Mouse (Mus musculus): ENCODE results near the gene Hltf. TPM values are rescaled to one million over a fixed set of nuclear protein-coding genes. Genes with fewer than 3 reads are reported as not detected.
"Not testable (repeated sequence)": the region's sequence is repeated elsewhere in the genome, so short reads cannot be mapped to it uniquely, and the experiment has no call there.

Gene Hltf
- total and polyA plus RNA-seq, 2 experiments = 1.2 to 15.2 TPM

GRCm38 (mm10) chr3:20108881-20109280 is 51.3 kb downstream of the Hltf start:
- H3K36me3 ChIP-seq (ENCODE audit: control insufficient read depth, insufficient read depth, low read length) = peaks cover 28% of the 10 kb centered on the region
- no peak for TF ChIP-seq CTCF (IDR thresholded peaks at IDR 0.05; ENCODE audit: low read depth, low read length)
- no peak for TF ChIP-seq POLR2A (IDR thresholded peaks at IDR 0.05; ENCODE audit: extremely low read depth, insufficient read depth, low read length)
- 89% methylated on average over 5 of the region's 5 CpGs for WGBS
- no peak overlapping the region for H3K9ac ChIP-seq (ENCODE audit: low read depth, low read length)
- H3K27ac ChIP-seq (replicated peaks; ENCODE audit: insufficient read depth, low read depth, low read length) = no peak overlapping the region
- H3K4me1 ChIP-seq (ENCODE audit: control insufficient read depth, insufficient read depth, low read length) = peaks cover 2% of the 10 kb centered on the region; the same call in 1 of the 2 replicates
- H3K4me3 ChIP-seq (ENCODE audit: insufficient read depth, low read depth, low read length) = no peak overlapping the region
- DNase-seq (ENCODE audit: extremely low read depth, low read depth, low spot score) = no peak
- H3K79me2 ChIP-seq (ENCODE audit: control insufficient read depth, insufficient read depth, low read length) = no peaks in the 10 kb centered on the region
- H3K27me3 ChIP-seq (ENCODE audit: control insufficient read depth, insufficient read depth, low read length) = no peaks in the 10 kb centered on the region

GRCm38 (mm10) chr3:20111913-20112312 is 54.3 kb downstream of the Hltf start:
- 100% methylated on average over 2 of the region's 2 CpGs for WGBS
- TF ChIP-seq CTCF (IDR thresholded peaks at IDR 0.05; ENCODE audit: low read depth, low read length) (no peak), POLR2A (IDR thresholded peaks at IDR 0.05; ENCODE audit: extremely low read depth, insufficient read depth, low read length) (no peak)
- H3K36me3 ChIP-seq (ENCODE audit: control insufficient read depth, insufficient read depth, low read length) = peaks cover 30% of the 10 kb centered on the region

DNA sequence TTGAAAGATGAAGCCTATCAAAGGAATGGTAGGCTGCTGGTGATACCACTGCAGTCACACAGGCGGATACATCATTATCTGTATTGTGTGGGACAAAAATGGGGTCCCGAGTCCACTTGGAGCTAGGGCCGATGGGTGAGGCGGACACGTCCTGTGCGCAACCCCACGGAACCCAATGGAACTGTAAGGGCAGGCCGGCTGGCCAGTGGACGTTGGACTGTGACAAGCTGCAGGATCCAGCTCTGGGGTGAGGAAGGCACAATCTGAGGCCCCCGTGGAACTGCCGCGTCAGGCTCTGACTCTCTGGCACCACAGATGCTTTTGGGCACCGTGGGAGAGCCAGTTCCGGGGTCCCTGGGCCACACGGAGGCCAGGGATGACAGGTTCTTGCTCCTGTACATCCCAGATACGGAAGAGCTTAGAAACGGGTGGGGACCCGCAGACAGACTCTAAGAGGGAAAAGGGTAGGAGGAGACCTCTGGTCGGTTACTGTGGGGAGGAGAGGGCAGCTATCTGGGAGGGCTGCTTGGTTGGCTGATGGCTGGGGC is 61.5 kb downstream of the Hltf start:
- TF ChIP-seq CTCF (IDR thresholded peaks at IDR 0.05; ENCODE audit: low read depth, low read length) = no peak
- no peak for TF ChIP-seq POLR2A (IDR thresholded peaks at IDR 0.05; ENCODE audit: extremely low read depth, insufficient read depth, low read length)
- H3K27me3 ChIP-seq (ENCODE audit: control insufficient read depth, insufficient read depth, low read length) = no peaks in the 10 kb centered on the region
- WGBS = 94% methylated on average over 19 of the region's 19 CpGs
- H3K4me1 ChIP-seq (ENCODE audit: control insufficient read depth, insufficient read depth, low read length) = no peaks in the 10 kb centered on the region
- no peak overlapping the region for H3K4me3 ChIP-seq (ENCODE audit: insufficient read depth, low read depth, low read length)
- H3K36me3 ChIP-seq (ENCODE audit: control insufficient read depth, insufficient read depth, low read length) = peaks cover 22% of the 10 kb centered on the region
- no peaks in the 10 kb centered on the region for H3K79me2 ChIP-seq (ENCODE audit: control insufficient read depth, insufficient read depth, low read length)
- H3K27ac ChIP-seq (replicated peaks; ENCODE audit: insufficient read depth, low read depth, low read length) = no peak overlapping the region
- no peak for DNase-seq (ENCODE audit: extremely low read depth, low read depth, low spot score)
- no peak overlapping the region for H3K9ac ChIP-seq (ENCODE audit: low read depth, low read length)

More at GRCm38 (mm10) chr3:20111913-20112312, 54.3 kb downstream of the Hltf start:
- no peak overlapping the region for H3K9ac ChIP-seq (ENCODE audit: low read depth, low read length)
- peaks cover 2% of the 10 kb centered on the region; the same call in 1 of the 2 replicates for H3K4me1 ChIP-seq (ENCODE audit: control insufficient read depth, insufficient read depth, low read length)
- H3K4me3 ChIP-seq (ENCODE audit: insufficient read depth, low read depth, low read length) = no peak overlapping the region
- H3K79me2 ChIP-seq (ENCODE audit: control insufficient read depth, insufficient read depth, low read length) = no peaks in the 10 kb centered on the region
- H3K27me3 ChIP-seq (ENCODE audit: control insufficient read depth, insufficient read depth, low read length) = no peaks in the 10 kb centered on the region
- no peak overlapping the region for H3K27ac ChIP-seq (replicated peaks; ENCODE audit: insufficient read depth, low read depth, low read length)
- no peak for DNase-seq (ENCODE audit: extremely low read depth, low read depth, low spot score)

DNA sequence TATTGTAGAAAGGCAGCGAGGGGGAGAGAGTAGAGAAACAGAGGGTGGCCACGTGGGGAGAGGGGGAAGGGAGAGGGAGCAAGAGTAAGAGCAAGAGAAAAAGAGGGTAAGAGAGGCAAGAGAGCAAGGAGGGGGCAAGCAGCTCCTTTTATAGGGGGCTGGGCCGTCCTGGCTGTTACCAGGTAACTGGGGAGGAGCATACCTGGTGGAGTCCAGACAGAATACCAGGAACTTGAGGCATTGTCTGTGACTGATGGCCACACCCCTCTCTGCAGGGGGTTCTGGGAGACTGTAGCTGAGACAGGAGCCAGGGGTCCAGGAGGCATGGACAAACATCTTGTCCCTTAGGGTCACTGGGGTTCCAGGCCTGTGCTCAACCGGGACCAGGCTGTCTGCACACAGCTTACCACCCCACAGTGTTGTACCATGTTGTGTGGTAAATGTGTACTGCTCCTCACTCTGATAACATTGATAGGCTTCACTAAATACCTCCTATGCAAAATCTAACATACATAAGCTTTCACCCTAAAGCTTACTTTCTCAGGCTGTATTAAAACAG is 62.2 kb downstream of the Hltf start:
- no peaks in the 10 kb centered on the region for H3K79me2 ChIP-seq (ENCODE audit: control insufficient read depth, insufficient read depth, low read length)
- no peak overlapping the region for H3K27ac ChIP-seq (replicated peaks; ENCODE audit: insufficient read depth, low read depth, low read length)
- no peak overlapping the region for H3K9ac ChIP-seq (ENCODE audit: low read depth, low read length)
- DNase-seq (ENCODE audit: extremely low read depth, low read depth, low spot score) = no peak
- H3K36me3 ChIP-seq (ENCODE audit: control insufficient read depth, insufficient read depth, low read length) = peaks cover 21% of the 10 kb centered on the region
- TF ChIP-seq CTCF (IDR thresholded peaks at IDR 0.05; ENCODE audit: low read depth, low read length) = no peak
- no peak for TF ChIP-seq POLR2A (IDR thresholded peaks at IDR 0.05; ENCODE audit: extremely low read depth, insufficient read depth, low read length)
- no peaks in the 10 kb centered on the region for H3K27me3 ChIP-seq (ENCODE audit: control insufficient read depth, insufficient read depth, low read length)
- 84% methylated on average over 4 of the region's 4 CpGs for WGBS
- H3K4me1 ChIP-seq (ENCODE audit: control insufficient read depth, insufficient read depth, low read length) = no peaks in the 10 kb centered on the region
- H3K4me3 ChIP-seq (ENCODE audit: insufficient read depth, low read depth, low read length) = no peak overlapping the region

DNA sequence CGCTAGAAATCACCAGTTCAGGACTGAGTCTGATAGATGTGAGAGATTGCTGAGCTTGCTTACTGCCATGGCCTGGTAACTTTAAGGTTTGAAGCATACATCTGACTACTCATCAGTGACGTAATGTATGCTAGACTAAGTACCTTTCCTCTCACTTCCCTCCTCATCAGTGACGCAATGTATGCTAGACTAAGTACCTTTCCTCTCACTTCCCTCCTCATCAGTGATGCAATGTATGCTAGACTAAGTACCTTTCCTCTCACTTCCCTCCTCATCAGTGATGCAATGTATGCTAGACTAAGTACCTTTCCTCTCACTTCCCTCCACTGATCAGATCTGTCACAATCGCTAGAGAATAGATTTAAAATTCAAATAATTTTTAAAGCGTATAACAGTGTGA is 64.0 kb downstream of the Hltf start:
- not testable (repeated sequence) for H3K27me3 ChIP-seq (ENCODE audit: control insufficient read depth, insufficient read depth, low read length); H3K4me1 ChIP-seq (ENCODE audit: control insufficient read depth, insufficient read depth, low read length); DNase-seq (ENCODE audit: extremely low read depth, low read depth, low spot score); H3K79me2 ChIP-seq (ENCODE audit: control insufficient read depth, insufficient read depth, low read length); H3K27ac ChIP-seq (replicated peaks; ENCODE audit: insufficient read depth, low read depth, low read length); H3K9ac ChIP-seq (ENCODE audit: low read depth, low read length); H3K4me3 ChIP-seq (ENCODE audit: insufficient read depth, low read depth, low read length)
- 92% methylated on average over 5 of the region's 5 CpGs for WGBS
- peaks cover 19% of the 10 kb centered on the region for H3K36me3 ChIP-seq (ENCODE audit: control insufficient read depth, insufficient read depth, low read length)

DNA sequence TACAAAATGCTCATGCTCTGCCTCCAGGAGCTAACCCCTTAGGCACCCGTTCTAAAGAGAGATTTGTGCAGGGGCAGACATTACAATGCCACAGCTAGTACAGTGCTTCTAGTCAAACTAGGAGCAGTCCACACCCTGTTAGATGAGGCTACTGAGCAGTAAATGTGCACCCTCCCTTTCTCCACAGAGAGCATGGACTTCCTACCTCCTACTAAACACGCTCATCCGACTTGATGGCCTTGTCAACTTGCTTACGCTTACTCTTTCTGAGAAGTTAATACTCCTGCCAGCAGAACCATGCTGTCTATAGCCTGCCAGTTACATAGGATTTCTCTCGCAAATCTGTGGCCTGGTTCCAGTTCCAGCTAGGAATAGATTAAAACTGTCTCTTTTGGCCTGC is 68.0 kb downstream of the Hltf start:
- WGBS = 90% methylated on average over 5 of the region's 5 CpGs
- no peaks in the 10 kb centered on the region for H3K79me2 ChIP-seq (ENCODE audit: control insufficient read depth, insufficient read depth, low read length)
- no peak overlapping the region for H3K27ac ChIP-seq (replicated peaks; ENCODE audit: insufficient read depth, low read depth, low read length)
- no peak overlapping the region for H3K9ac ChIP-seq (ENCODE audit: low read depth, low read length)
- TF ChIP-seq POLR2A (IDR thresholded peaks at IDR 0.05; ENCODE audit: extremely low read depth, insufficient read depth, low read length) (no peak), CTCF (IDR thresholded peaks at IDR 0.05; ENCODE audit: low read depth, low read length) (no peak)
- DNase-seq (ENCODE audit: extremely low read depth, low read depth, low spot score) = no peak
- no peaks in the 10 kb centered on the region for H3K27me3 ChIP-seq (ENCODE audit: control insufficient read depth, insufficient read depth, low read length)
- no peaks in the 10 kb centered on the region for H3K4me1 ChIP-seq (ENCODE audit: control insufficient read depth, insufficient read depth, low read length)
- H3K36me3 ChIP-seq (ENCODE audit: control insufficient read depth, insufficient read depth, low read length) = peaks cover 13% of the 10 kb centered on the region
- H3K4me3 ChIP-seq (ENCODE audit: insufficient read depth, low read depth, low read length) = no peak overlapping the region
